Mouse (Mus musculus) T-helper 1 cell (primary cell): Measurements from ENCODE around the gene Usp39.

Experiments
- in situ Hi-C: fragments of 300-600 bp; cut with MboI, MseI; formaldehyde crosslinking; loops from one replicate; pipeline ENCODE4 v1.15.1; 2025; ENCODE audit warnings: high pct_unique_total_duplicates

Usp39 gene

DNA sequence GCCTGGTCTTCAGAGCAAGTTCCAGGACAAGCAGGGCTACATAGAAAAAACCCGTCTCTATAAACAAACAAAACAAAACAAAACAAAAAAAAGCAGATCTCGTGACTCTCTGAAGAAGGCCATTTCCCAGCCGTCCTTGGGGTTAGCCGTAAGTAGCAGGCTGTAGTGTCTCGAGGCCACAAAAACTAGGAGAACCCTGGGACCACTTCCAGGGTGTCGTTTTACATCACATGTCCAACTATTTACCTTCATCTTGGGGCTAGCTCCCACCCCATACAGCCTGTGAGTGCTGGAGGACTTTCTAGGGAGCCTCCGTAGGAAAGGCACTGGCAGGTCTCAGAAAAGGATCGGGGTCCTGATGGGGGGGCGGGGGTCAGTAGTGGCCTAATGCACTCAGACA is 41.5 kb downstream of the Usp39 start:
- in situ Hi-C loops, result no loop called here

DNA sequence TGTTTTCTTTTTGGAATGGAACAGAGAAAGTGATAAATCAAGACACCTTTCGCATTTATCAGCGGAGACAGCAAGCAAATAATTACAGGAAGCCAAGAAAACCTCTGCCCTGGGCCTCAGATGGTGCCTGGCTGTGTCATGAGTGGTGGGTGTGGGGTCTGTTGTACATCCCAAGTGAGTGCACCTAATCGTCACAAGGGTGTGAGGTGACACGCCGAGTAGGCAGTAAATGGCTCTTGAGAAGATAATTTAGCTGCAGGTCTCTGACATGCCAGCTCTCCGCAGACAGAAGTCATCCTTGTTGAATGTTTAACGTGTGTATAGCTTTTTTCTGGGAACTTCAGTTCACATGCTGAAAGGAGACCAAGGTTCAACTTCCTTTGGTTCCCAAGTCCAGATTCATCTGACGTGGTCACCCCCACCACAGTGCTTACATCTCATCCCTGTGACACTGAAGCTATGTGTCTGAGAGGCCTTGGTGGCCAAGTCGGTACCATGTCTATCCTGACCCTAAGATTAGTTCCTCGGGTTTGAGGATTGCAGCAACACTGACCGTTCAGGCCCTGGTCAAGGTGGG is 42.5 kb downstream of the Usp39 start:
- in situ Hi-C loops, result no loop called here

DNA sequence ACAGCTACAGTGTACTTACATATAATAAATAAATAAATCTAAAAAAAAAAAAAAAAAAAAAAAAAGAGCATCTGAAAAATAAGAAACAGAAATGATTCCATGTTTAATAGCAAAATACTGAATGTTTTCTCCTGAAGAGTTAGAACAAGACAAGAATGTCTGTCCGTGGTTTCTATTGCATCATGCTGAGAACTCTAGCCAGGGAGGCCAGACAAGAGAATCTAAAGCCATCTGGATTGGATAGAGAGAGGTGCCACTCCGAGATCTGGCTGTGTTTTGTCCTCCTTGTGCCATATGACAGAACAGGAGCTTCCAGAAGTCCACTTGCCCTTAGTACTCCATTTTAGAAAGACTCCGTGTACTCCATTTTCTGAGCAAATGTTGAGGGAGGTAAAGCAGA is 47.2 kb downstream of the Usp39 start:
- in situ Hi-C loops, result no loop called here

DNA sequence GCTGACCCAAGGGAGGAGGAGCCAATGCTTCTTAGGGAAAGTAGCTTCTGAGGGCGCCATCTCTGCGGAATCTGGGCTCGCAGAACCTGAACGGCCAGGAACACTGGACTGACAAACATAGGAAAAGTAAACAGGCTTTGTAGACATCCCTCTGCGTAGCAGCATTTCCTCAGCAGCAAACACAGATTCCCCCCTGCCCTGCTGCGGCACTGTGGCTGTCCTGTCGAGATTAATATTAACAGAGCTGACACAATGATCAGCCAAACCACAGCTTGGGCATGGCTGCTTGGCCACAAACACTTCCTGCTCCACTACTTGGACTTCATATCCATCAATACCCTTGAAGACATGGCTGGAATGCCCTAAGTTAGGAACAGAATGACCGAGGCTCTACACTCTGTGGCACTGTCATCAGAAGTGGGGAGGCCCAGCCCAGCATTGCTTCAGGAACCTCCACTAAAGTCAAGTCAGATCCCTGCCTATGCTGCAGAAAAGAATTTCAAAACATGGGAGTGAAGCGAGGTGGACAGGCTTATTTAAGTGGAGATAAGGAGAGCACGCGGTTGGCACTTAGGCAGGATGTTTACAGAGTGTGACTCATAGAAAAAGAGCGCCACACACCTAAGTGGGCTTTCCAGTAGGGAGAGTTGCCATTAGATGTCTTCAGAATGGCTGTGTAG is 51.9 kb downstream of the Usp39 start:
- in situ Hi-C loops, result no loop called here

DNA sequence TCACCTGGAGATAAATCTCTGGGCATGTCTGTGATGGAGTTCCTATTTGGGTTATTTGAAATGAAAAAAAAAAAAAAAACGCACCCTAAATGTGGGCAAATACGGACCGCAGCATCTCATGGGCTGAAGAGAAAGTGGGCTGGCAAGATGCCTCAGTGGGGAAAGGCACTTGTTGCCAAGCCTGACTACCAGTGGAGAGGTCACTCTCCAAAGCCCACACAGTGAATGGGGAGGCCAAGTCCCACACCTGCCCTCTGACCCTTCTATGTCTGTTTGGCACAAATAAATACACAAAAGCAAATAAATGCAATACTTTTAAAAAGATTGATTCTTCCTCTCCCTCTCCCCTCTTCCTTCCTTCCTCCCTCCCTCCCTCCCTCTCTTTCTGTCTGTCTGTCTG is 55.5 kb downstream of the Usp39 start:
- in situ Hi-C loops, result no loop called here

DNA sequence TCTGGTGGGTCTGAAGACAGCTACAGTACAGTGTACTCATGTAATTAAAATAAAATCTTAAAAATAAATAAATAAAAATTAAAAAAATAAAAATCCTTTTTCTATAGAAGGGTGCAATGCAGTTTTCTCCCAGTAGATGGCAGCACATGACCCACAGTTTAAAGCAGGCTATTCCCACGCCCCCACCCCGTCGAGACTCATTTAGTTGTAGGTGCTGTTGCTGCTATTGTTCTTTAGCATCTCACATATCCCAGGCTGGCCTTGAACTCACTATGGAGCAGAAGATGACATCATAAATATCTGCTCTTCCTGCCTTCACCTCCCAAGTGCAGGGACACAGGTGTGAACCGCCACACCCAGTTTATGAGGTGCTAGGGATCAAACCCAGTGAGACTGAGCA is 61.1 kb downstream of the Usp39 start:
- in situ Hi-C loops, result no loop called here

DNA sequence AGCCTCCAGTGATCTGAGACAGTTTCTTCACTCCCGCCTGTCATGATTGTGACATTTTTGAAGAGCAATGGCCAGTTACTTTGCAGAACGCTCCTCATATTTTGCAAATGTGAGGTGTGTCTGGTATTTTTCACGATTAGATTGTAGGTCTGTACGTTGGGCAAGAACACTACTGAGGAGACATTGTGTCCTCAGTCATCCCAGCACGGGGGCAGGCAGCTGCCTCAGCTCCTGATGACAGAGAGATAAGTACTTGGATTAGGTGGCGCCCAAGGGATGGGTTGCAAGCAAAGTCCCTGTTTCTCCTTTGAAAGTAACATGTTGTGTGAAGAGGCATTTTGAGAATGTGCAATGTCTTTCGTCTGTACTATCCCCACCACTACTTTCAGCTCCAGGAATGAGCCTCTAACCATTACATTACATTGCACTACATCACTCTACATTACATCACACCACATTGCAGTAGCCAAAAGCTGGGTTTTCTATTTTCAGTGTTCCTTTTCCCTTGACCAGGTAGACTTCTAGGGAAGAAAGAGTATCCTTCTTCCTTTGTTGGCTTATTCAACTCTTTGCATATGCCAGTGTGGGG is 64.5 kb downstream of the Usp39 start:
- in situ Hi-C loops, result no loop called here

DNA sequence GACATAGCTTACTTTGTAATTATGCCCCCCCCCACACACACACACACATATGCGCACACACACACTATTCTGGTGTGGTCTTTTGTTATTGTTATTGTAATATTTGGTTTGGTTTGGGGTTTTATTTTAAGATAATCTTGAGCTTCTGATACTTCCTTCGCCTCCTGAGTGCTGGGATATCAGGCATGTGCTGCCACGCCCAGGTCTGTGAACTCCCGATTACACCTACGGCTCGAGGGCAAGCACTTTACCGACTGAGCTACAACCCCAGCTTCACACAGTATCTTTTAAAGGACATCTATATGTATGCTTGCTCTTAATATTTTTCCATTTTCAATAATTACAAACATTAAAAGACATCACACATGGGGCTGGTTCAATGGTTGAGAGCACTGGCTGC is 65.5 kb downstream of the Usp39 start:
- in situ Hi-C loops, result no loop called here

DNA sequence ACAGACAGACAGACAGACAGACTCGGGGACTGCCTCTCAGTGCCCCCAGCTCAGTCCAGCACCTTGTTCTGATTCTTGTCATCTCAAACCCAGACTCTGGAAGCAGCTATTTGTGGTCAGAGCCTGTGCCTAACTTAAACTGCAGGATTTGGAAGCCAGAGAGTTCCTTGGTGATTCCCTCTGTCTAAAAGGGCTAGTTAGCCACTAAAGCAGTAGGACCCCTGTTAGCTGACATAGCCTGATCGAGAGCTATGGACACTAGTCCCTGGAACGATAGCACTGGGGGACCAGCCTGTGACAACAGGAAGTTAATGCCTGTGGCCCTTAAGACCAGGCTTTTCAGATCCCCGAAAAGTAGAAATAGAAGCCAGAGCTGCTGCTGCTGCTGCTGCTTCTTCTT is 66.1 kb downstream of the Usp39 start:
- in situ Hi-C loops, result no loop called here

DNA sequence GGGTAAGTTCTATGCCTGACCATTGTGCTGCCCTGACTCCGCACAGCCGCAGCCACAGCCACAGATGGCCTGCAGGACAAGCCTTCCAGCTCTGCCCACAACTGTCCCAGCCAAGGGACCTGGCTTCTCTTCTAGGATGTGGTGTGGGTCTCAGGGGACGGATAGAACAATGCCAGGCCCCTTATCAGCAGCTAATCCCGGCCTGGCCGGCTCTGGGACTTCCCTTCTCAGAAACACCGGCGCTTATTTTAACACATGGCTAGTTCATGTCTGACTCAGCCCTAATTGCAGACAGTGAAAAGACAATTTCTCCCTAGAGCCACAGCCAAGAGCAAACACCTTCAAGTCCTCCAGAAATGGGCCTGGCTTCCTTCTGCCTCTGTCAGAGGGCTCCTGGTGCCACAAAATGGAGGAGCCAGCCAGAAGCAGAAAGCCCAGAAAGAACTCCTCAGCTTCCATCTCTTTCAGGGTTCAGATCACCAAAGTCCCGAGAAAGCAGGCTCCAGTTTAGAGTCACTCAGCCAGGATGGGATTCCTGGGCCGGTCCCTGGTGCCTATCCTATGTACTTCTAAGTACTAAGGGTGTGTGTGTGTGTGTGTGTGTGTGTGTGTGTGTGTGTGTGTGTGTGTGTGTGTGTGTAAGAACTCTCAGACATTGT is 67.3 kb downstream of the Usp39 start:
- in situ Hi-C loops, result no loop called here

DNA sequence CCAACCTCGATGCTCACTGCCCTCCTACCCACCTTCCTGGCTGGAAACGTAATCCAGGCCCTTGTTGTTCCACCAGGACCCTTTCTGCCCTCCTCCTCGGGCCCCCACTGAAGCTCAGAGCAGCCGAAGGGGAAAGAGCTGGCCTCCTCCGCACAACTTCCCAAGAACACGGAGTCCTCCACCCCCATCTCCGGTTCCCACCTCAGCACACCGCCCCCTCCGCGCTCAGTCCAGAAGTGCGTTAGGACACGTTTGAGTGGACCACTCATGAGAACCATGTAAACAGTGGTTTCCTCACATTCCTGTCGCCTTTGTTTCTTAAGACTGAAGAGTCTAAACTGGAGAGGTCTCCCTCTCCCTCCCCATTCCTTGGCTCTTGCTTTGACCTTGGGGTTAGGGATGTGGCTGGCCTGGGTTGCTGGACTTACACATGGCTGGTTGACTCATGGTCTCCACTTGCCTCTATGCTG is 68.0 kb downstream of the Usp39 start:
- in situ Hi-C loops, result no loop called here

DNA sequence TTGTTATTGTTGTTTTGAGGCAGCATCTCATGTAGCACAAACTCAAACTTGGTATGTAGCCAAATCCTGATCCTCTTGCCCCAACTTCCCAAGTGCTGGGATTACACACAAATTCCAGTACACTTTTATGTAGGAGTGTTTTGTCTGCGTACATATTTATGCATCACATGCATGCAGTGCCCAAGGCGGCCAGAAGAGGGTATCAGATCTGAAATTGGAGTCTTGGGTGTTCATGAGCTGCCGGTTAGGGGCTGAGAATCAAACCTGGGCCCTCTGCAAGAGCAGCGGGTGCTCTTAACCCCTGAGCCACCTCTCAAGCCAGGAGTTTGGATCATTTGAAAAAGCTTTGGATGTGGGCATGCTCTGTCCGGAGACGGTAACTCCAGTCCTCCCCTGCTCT is 68.8 kb downstream of the Usp39 start:
- in situ Hi-C loops, result no loop called here

DNA sequence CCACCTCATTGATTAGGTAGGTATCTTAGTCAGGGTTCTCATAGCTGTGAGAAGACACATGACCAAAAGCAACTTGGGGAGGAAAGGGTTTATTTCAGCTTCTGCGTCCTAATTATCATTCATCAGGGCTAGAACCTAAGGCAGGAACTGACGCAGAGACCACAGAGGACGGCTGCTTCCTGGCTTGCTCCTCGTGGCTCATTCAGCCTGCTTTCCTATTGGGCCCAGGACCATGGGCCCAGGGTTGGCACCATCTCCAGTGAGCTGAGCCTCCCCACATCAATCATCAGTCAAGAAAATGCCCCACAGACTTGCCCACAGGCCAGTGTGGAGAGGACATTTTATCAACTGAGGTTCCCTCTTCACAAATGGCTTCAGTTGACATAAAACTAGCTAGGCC is 69.5 kb downstream of the Usp39 start:
- in situ Hi-C loops, result no loop called here

DNA sequence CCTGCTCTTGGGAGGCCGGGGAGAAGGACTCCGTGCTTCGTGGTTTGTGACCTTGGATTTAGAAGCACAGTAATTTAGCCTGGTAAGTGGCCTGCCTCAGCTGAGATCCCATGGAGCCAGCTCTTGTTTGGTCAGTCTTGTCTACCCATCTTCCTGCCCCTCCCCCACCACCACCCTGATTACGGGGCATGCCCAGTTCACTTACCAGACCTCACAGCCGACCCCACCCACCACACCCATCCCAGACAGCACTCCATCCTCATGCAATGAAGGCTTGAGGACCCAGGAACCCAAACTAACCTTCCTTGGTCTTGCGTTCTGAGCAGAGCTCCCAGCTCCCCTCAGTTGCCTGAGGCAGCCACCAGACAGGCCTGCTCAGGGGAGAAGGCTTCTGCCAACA is 71.8 kb downstream of the Usp39 start:
- in situ Hi-C loops, result loop anchor here (5.0 kb wide), 1 partner anchor 49 kb away; no protein-coding TSS in a partner anchor

DNA sequence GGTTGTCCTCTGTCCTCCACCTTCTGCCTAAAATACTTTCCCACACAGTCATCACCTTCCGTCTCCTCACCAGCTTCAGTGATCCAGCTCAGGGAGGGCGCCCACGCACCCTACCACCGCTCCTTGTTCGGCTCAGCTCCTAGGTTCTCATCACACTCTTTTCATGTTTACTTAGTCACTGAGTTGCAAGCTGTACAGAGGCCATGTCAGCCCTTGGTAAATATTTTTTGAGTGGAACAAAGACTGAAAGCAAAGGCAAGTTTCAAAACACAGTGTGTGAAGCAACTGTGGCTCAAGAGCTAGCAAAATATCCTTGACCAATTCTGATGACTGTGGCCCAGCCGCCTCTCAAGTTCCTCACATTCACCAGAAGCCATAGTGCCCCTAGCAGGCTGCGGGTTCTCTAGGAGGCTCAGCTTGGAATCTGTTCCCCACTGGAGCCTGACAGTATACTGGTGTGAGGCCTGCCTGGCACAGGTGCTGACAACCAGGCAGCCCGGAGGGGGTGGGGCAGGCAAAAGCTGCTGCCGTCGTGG is 72.8 kb downstream of the Usp39 start:
- in situ Hi-C loops, result loop anchor here (5.0 kb wide), 1 partner anchor 50 kb away; no protein-coding TSS in a partner anchor

DNA sequence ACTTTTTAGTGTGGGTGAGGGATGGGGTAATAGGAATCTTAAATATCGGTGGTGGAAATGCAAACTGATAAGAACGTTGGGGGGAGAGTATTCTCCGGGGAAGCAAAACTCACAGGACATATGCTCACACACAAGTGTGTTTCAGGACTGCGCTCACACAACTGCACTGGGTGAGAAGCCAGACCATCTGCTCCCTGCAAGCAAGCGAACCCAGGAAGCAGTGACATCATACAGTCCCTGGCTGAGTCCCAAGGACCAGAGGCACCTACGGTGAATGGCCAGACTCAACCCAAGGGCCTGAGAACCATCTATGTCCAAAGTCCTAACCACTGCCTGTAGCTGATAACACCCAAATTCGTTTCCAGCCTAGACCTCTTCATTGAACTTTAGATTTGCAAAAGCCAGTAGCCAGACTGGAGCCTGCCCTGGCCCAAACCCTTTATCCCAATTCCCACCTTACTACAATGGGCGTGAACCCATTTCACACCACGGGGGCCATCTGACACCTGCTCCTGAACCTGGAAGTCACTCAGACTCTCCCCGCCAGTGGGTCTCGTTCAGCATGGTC is 73.9 kb downstream of the Usp39 start:
- in situ Hi-C loops, result loop anchor here (5.0 kb wide), 1 partner anchor 51 kb away; no protein-coding TSS in a partner anchor

DNA sequence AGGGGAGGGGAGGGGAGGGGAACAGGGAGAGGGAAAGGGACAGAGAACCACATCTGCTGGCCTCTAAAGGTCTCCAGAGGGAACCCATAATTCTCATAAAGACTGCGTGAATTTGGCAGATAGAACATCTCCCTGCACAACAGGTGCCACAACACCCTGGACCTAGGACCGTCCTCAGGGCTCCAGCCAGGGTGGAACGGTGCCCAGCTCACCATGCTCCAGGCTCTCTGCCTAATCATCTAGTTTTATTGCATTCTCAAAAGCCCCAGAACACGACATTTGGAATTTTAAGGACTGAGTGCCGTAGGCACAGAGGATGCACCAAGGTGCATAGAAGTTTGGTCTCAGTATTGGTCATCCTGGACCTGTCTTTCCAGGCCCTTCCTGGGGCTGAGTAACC is 74.7 kb downstream of the Usp39 start:
- in situ Hi-C loops, result loop anchor here (5.0 kb wide), 1 partner anchor 52 kb away; no protein-coding TSS in a partner anchor
